Comparison of ENCODE assay signal across 10 mouse cellular contexts in the genomic region with DNA sequence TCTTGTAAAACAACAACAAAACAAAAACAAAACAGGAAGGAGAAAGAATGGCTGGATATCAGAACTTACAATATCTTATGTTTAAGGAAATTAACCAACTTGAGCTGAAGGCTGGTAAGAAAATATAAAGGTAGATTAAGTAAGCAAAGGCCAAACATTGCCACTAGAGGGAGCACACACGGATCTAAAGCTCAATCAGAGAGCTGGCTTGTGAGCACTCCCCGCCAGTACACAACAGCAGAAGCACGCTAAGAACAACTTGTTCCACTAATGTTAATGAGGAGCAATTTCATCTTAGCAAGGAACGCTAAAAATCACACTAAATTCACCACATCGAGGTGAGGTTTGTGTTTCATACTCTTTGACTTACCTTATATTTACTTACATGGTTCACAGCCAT. TPM values are rescaled to one million over a fixed set of nuclear protein-coding genes. Genes with fewer than 3 reads are reported as not detected.
A peak's percentile ranks its signal among the peaks of the same experiment; 100 is the strongest.
DNase-seq lines count a peak whose midpoint lies in the region; ATAC-seq and TF ChIP-seq lines count a peak whose summit lies in the region.
"Had no signal": no experiment of that assay in that cellular context is flagged by ENCODE, and none has a peak within 500 bp of the region (broad histone marks: within the 10 kb centered on the region; RNA-seq: fewer than 3 reads in every experiment).

No protein-coding gene starts in this region.

- no peaks in the 10 kb centered on the region for H3K27me3 ChIP-seq in Patski
- H3K27me3 ChIP-seq in hindbrain, embryonic 14.5 days (ENCODE audit: control insufficient read depth, insufficient read depth, low read length), result no peaks in the 10 kb centered on the region
- H3K27me3 ChIP-seq: embryonic facial prominence, embryonic 13.5 days; liver, embryonic 15.5 days; stomach, embryonic 15.5 days had no signal

- no peaks in the 10 kb centered on the region for H3K4me1 ChIP-seq in hindbrain, embryonic 14.5 days (replicated peaks; ENCODE audit: control insufficient read depth, insufficient read depth, low read length)
- H3K4me1 ChIP-seq: embryonic facial prominence, embryonic 13.5 days; liver, embryonic 15.5 days; stomach, embryonic 15.5 days had no signal

- DNase-seq in left cerebral cortex, adult 11 months (ENCODE audit: low spot score), result peak; percentile 54
- no peak for DNase-seq in left cerebral cortex, adult 8-10 months (ENCODE audit: low spot score in 2 of 2)
- DNase-seq in Patski (ENCODE audit: low read depth, low spot score), result no peak
- DNase-seq in cerebellum, adult 9-11 months, result peak; percentile 59
- peak; percentile 84 for DNase-seq in hindbrain, embryonic 14.5 days (ENCODE audit: low spot score)
- peak; percentile 59 for DNase-seq in left cerebral cortex, postnatal 4 days
- DNase-seq in skeletal muscle tissue, adult 2 months (ENCODE audit: low read depth, low spot score), result peak; percentile 22

- CTCF ChIA-PET in Patski (lab: Charles Lee), result interaction anchor here (0.7 to 2.2 kb wide), 12 partner anchors 9 to 289 kb away, joined by 3 to 19 read pairs (median 3); a partner anchor contains a TSS

- H3K9ac ChIP-seq in hindbrain, embryonic 14.5 days, result no peak overlapping the region
- H3K9ac ChIP-seq: embryonic facial prominence, embryonic 13.5 days; liver, embryonic 15.5 days; stomach, embryonic 15.5 days had no signal

- no peaks in the 10 kb centered on the region for H3K9me3 ChIP-seq in hindbrain, embryonic 14.5 days (ENCODE audit: control insufficient read depth, low read length)
- H3K9me3 ChIP-seq: embryonic facial prominence, embryonic 13.5 days; liver, embryonic 15.5 days; stomach, embryonic 15.5 days had no signal

- H3K27ac ChIP-seq in hindbrain, embryonic 14.5 days, result no peak overlapping the region
- H3K27ac ChIP-seq: embryonic facial prominence, embryonic 13.5 days; liver, embryonic 15.5 days; stomach, embryonic 15.5 days had no signal

- ATAC-seq in Patski, result no peak
- no peak for ATAC-seq in hindbrain, embryonic 14.5 days (ENCODE audit: low FRiP score)

- H3K36me3 ChIP-seq in hindbrain, embryonic 14.5 days (replicated peaks; ENCODE audit: control insufficient read depth, insufficient read depth), result peaks cover 96% of the 10 kb centered on the region

- peak; percentile 52 for TF ChIP-seq CTCF in Patski (IDR thresholded peaks at IDR 0.05)

- intact Hi-C loops in left cerebral cortex, postnatal 4 days (cut with DNase I), result loop anchor here (5.0 kb wide), 1 partner anchor 104 kb away; no protein-coding TSS in a partner anchor

- no peak overlapping the region for H3K4me2 ChIP-seq in hindbrain, embryonic 14.5 days (replicated peaks)
- H3K4me2 ChIP-seq: embryonic facial prominence, embryonic 13.5 days; liver, embryonic 15.5 days; stomach, embryonic 15.5 days had no signal

- H3K4me3 ChIP-seq in hindbrain, embryonic 14.5 days (replicated peaks; ENCODE audit: low read length), result no peak overlapping the region
- H3K4me3 ChIP-seq: embryonic facial prominence, embryonic 13.5 days; liver, embryonic 15.5 days; stomach, embryonic 15.5 days had no signal

- 22% methylated on average over 5 of the region's 5 CpGs for WGBS in hindbrain, embryonic 14.5 days

- POLR2A ChIA-PET in Patski (lab: Charles Lee), result interaction anchor here (0.7 kb wide), 1 partner anchor 15 kb away, joined by 6 read pairs; no protein-coding TSS in a partner anchor

- in situ Hi-C loops in Patski (cut with MboI; ENCODE audit: low pct_unique_long_range_greater_than_20kb), result no loop called here

RNA-seq across cellular contexts. Expression of a gene that starts 29.1 kb away (rescaled TPM):
- 100 to 1,000 TPM; 148 to 150 (median 149) TPM for total RNA-seq in left cerebral cortex, adult 8-10 months (2022)
- 120 TPM for polyA plus RNA-seq in Patski (2021)
- 163 and 176 TPM in 2 replicates for polyA plus RNA-seq in hindbrain, embryonic 14.5 days (2014; fragmentation: Nextera tagmentation; extraction: Ambion mirVana)
- total RNA-seq in left cerebral cortex, postnatal 4 days (2021), result 100 to 1,000 TPM; 143 to 144 TPM

RNA-seq across cellular contexts. Expression of a gene that starts 52.1 kb away (rescaled TPM):
- 10 to 100 TPM in 1 of 4 experiments, 1 to 10 TPM in 3; 3.7 to 13.0 (median 7.2) TPM for total RNA-seq in left cerebral cortex, adult 8-10 months (2022)
- polyA plus RNA-seq in Patski (2021), result 0.19 TPM
- 0.40 and 0.99 TPM in 2 replicates for polyA plus RNA-seq in hindbrain, embryonic 14.5 days (2014; fragmentation: Nextera tagmentation; extraction: Ambion mirVana)
- 1 to 10 TPM; 1.2 to 3.6 TPM for total RNA-seq in left cerebral cortex, postnatal 4 days (2021)

Comparison
In these comparisons a context has a peak if more than half of its experiments do, and no peak if none do; other contexts are left out.
1. DNase-seq: peak in left cerebral cortex, adult 11 months (single experiment), cerebellum, adult 9-11 months (single experiment), hindbrain, embryonic 14.5 days (single experiment), left cerebral cortex, postnatal 4 days (single experiment) and skeletal muscle tissue, adult 2 months (single experiment); none in left cerebral cortex, adult 8-10 months (0 of 2) and Patski (single experiment).